Mouse (Mus musculus): ENCODE measurements around the gene Rsu1. TPM values are rescaled to one million over a fixed set of nuclear protein-coding genes. Genes with fewer than 3 reads are reported as not detected.

The Rsu1 gene
- total and polyA plus RNA-seq, 3 experiments = 39.9 to 51.7 (median 47.1) TPM

- H3K36me3 ChIP-seq (ENCODE audit: control insufficient read depth, insufficient read depth, low read length) = no peaks in the 10 kb centered on the region
- no peak for TF ChIP-seq EP300 (IDR thresholded peaks at IDR 0.05; ENCODE audit: insufficient read depth, low read depth, low read length)
- TF ChIP-seq POLR2A (IDR thresholded peaks at IDR 0.05; ENCODE audit: insufficient read depth, low read depth, low read length) = no peak
- TF ChIP-seq CTCF (IDR thresholded peaks at IDR 0.05) = no peak
- no peaks in the 10 kb centered on the region for H3K79me2 ChIP-seq (replicated peaks; ENCODE audit: control insufficient read depth, insufficient read depth, low read length)
- no peak overlapping the region for H3K9ac ChIP-seq (ENCODE audit: low read depth, low read length)
- no peak for DNase-seq
- no peak overlapping the region for H3K27ac ChIP-seq
- intact Hi-C loops (cut with DNase I) = no loop called here
- 91% methylated on average over 7 of the region's 7 CpGs for WGBS
- H3K4me3 ChIP-seq = no peak overlapping the region
- no peaks in the 10 kb centered on the region for H3K4me1 ChIP-seq (ENCODE audit: control insufficient read depth, insufficient read depth, low read length)
- H3K27me3 ChIP-seq (ENCODE audit: control insufficient read depth, insufficient read depth, low read length) = no peaks in the 10 kb centered on the region
Observed at GRCm38 (mm10) chr2:13199713-13200112, 71.5 kb downstream of the Rsu1 start.

DNA sequence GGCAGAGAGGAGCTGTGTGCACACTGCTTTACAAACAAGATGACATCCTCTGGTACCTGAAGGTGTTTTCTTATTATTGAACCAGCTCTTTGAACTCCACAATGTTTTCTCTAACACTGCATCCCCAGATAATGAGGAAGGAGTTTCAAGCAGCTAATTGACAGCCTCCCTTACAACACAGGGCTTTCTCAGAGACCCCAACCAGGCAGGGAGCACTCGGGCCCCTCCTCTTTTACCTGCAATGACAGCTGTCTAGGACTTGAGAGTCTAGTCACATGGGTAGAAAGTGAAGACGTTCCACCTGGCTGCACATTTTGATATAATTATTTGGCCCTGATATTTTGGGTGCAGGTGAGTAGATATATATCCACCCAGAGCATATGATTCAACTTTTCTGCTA is 72.2 kb downstream of the Rsu1 start:
- Histone ChIP-seq H3K79me2 (replicated peaks; ENCODE audit: control insufficient read depth, insufficient read depth, low read length) (no peaks in the 10 kb centered on the region), H3K27me3 (ENCODE audit: control insufficient read depth, insufficient read depth, low read length) (no peaks in the 10 kb centered on the region), H3K4me3 (no peak overlapping the region), H3K4me1 (ENCODE audit: control insufficient read depth, insufficient read depth, low read length) (no peaks in the 10 kb centered on the region), H3K9ac (ENCODE audit: low read depth, low read length) (no peak overlapping the region), H3K36me3 (ENCODE audit: control insufficient read depth, insufficient read depth, low read length) (no peaks in the 10 kb centered on the region), H3K27ac (no peak overlapping the region)
- TF ChIP-seq EP300 (IDR thresholded peaks at IDR 0.05; ENCODE audit: insufficient read depth, low read depth, low read length) (no peak), POLR2A (IDR thresholded peaks at IDR 0.05; ENCODE audit: insufficient read depth, low read depth, low read length) (no peak), CTCF (IDR thresholded peaks at IDR 0.05) (no peak)
- 86% methylated on average over 2 of the region's 2 CpGs for WGBS
- no peak for DNase-seq
- intact Hi-C loops (cut with DNase I) = no loop called here

GRCm38 (mm10) chr2:13195540-13195939 is 75.7 kb downstream of the Rsu1 start:
- 78% methylated on average over 7 of the region's 7 CpGs for WGBS

DNA sequence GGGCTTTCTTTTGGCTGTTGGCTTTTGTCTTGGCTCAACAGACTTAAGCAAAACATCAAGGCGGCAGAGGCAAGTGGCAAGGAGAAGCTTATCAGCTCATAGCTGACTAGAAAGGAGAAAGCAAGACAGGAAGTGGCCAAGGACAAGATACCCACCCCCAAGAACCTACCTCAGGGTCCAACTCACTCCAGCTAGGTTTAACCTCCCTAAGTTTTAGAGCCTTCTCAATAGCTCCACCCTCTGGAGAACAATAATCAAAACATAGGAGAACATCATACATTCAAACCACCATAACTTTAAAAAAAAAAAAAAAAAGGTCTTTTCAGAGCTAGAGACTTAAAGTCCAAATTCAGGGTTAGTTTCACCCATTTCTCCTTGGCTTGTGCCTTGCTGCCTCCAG is 79.1 kb downstream of the Rsu1 start:
- H3K79me2 ChIP-seq (replicated peaks; ENCODE audit: control insufficient read depth, insufficient read depth, low read length) = no peaks in the 10 kb centered on the region; the same call in 1 of the 2 replicates
- 55% methylated on average over 1 of the region's 1 CpGs for WGBS
- TF ChIP-seq POLR2A (IDR thresholded peaks at IDR 0.05; ENCODE audit: insufficient read depth, low read depth, low read length) = no peak
- TF ChIP-seq CTCF (IDR thresholded peaks at IDR 0.05) = peak; percentile 22; the same call in 1 of the 2 replicates
- TF ChIP-seq EP300 (IDR thresholded peaks at IDR 0.05; ENCODE audit: insufficient read depth, low read depth, low read length) = no peak

More at GRCm38 (mm10) chr2:13195540-13195939, 75.7 kb downstream of the Rsu1 start:
- DNase-seq = no peak
- intact Hi-C loops (cut with DNase I) = no loop called here
- H3K9ac ChIP-seq (ENCODE audit: low read depth, low read length) = no peak overlapping the region
- no peaks in the 10 kb centered on the region; the same call in 1 of the 2 replicates for H3K79me2 ChIP-seq (replicated peaks; ENCODE audit: control insufficient read depth, insufficient read depth, low read length)
- no peaks in the 10 kb centered on the region for H3K4me1 ChIP-seq (ENCODE audit: control insufficient read depth, insufficient read depth, low read length)
- H3K4me3 ChIP-seq = no peak overlapping the region
- H3K27me3 ChIP-seq (ENCODE audit: control insufficient read depth, insufficient read depth, low read length) = no peaks in the 10 kb centered on the region
- TF ChIP-seq CTCF (IDR thresholded peaks at IDR 0.05) (no peak), EP300 (IDR thresholded peaks at IDR 0.05; ENCODE audit: insufficient read depth, low read depth, low read length) (no peak), POLR2A (IDR thresholded peaks at IDR 0.05; ENCODE audit: insufficient read depth, low read depth, low read length) (no peak)
- no peak overlapping the region for H3K27ac ChIP-seq
- no peaks in the 10 kb centered on the region for H3K36me3 ChIP-seq (ENCODE audit: control insufficient read depth, insufficient read depth, low read length)

GRCm38 (mm10) chr2:13190767-13191166 is 80.4 kb downstream of the Rsu1 start:
- Histone ChIP-seq H3K4me3 (no peak overlapping the region), H3K36me3 (ENCODE audit: control insufficient read depth, insufficient read depth, low read length) (no peaks in the 10 kb centered on the region), H3K27ac (no peak overlapping the region), H3K9ac (ENCODE audit: low read depth, low read length) (no peak overlapping the region), H3K27me3 (ENCODE audit: control insufficient read depth, insufficient read depth, low read length) (no peaks in the 10 kb centered on the region), H3K4me1 (ENCODE audit: control insufficient read depth, insufficient read depth, low read length) (peaks cover 2% of the 10 kb centered on the region; the same call in 1 of the 2 replicates), H3K79me2 (replicated peaks; ENCODE audit: control insufficient read depth, insufficient read depth, low read length) (no peaks in the 10 kb centered on the region; the same call in 1 of the 2 replicates)
- 97% methylated on average over 4 of the region's 4 CpGs for WGBS
- intact Hi-C loops (cut with DNase I) = no loop called here
- DNase-seq = no peak
- TF ChIP-seq EP300 (IDR thresholded peaks at IDR 0.05; ENCODE audit: insufficient read depth, low read depth, low read length) (no peak), POLR2A (IDR thresholded peaks at IDR 0.05; ENCODE audit: insufficient read depth, low read depth, low read length) (no peak), CTCF (IDR thresholded peaks at IDR 0.05) (no peak)

More for the DNA sequence above, 79.1 kb downstream of the Rsu1 start:
- H3K27me3 ChIP-seq (ENCODE audit: control insufficient read depth, insufficient read depth, low read length) = no peaks in the 10 kb centered on the region
- no peak overlapping the region for H3K9ac ChIP-seq (ENCODE audit: low read depth, low read length)
- no peaks in the 10 kb centered on the region for H3K36me3 ChIP-seq (ENCODE audit: control insufficient read depth, insufficient read depth, low read length)
- H3K4me1 ChIP-seq (ENCODE audit: control insufficient read depth, insufficient read depth, low read length) = peaks cover 2% of the 10 kb centered on the region; the same call in 1 of the 2 replicates
- H3K4me3 ChIP-seq = no peak overlapping the region
- DNase-seq = no peak
- intact Hi-C loops (cut with DNase I) = no loop called here
- H3K27ac ChIP-seq = no peak overlapping the region

- no peaks in the 10 kb centered on the region for H3K27me3 ChIP-seq (ENCODE audit: control insufficient read depth, insufficient read depth, low read length)
- no peak overlapping the region for H3K4me3 ChIP-seq
- no peak for DNase-seq
- no peaks in the 10 kb centered on the region for H3K36me3 ChIP-seq (ENCODE audit: control insufficient read depth, insufficient read depth, low read length)
- no peak for TF ChIP-seq CTCF (IDR thresholded peaks at IDR 0.05)
- TF ChIP-seq EP300 (IDR thresholded peaks at IDR 0.05; ENCODE audit: insufficient read depth, low read depth, low read length) = no peak
- no peak for TF ChIP-seq POLR2A (IDR thresholded peaks at IDR 0.05; ENCODE audit: insufficient read depth, low read depth, low read length)
- no peaks in the 10 kb centered on the region; the same call in 1 of the 2 replicates for H3K79me2 ChIP-seq (replicated peaks; ENCODE audit: control insufficient read depth, insufficient read depth, low read length)
- intact Hi-C loops (cut with DNase I) = no loop called here
- H3K27ac ChIP-seq = no peak overlapping the region
- WGBS = 51% methylated on average over 11 of the region's 11 CpGs
- peaks cover 2% of the 10 kb centered on the region; the same call in 1 of the 2 replicates for H3K4me1 ChIP-seq (ENCODE audit: control insufficient read depth, insufficient read depth, low read length)
- no peak overlapping the region for H3K9ac ChIP-seq (ENCODE audit: low read depth, low read length)
Observed at GRCm38 (mm10) chr2:13188831-13189495, 82.3 kb downstream of the Rsu1 start.
